Mouse (Mus musculus): ENCODE results near the gene Exosc7. TPM values are rescaled to one million over a fixed set of nuclear protein-coding genes. Genes with fewer than 3 reads are reported as not detected.
A peak's percentile ranks its signal among the peaks of the same experiment; 100 is the strongest.

Exosc7 gene
- total and polyA plus RNA-seq, 3 experiments: 162 to 196 TPM; not detected in 1

DNA sequence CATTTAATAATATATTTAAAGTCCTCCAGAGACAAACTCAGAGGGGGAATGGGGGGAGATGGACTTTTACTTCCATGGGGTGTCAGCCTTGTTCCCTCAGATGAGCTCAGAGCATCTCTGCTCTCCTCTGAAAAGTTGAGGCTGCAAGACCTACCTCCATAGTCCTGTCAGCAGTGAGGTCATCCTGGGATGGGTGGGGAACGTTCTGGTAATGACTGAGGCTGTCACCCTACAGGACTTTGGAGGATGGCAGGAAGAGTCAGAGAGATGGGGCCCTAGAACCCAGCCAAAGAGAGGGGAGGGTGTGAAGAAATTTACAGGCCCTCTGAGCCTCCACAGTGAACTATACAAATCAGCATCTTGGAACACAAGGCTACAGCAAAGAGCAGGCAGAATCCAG, 38.5 kb downstream of the Exosc7 start:
- Histone ChIP-seq H3K79me2 (ENCODE audit: control insufficient read depth, insufficient read depth, low read length, poor library complexity) (no peaks in the 10 kb centered on the region), H3K27ac (ENCODE audit: control insufficient read depth, low read depth, low read length) (peak overlapping the region; percentile 28; the same call in 1 of the 2 replicates), H3K9ac (ENCODE audit: control insufficient read depth, low read depth, low read length, poor library complexity, severe bottlenecking) (peak overlapping the region; percentile 38), H3K36me3 (ENCODE audit: control insufficient read depth in 1 of 2, insufficient read depth in 2 of 2, low read length in 2 of 2) (peaks cover 0 to 6% of the 10 kb centered on the region in 2 experiments; a peak in 2 of 4 replicates), H3K9me3 (replicated peaks; ENCODE audit: insufficient read depth, low read length) (no peaks in the 10 kb centered on the region), H3K27me3 (ENCODE audit: control insufficient read depth in 1 of 2, insufficient read depth in 2 of 2, low read length in 2 of 2) (no peaks in the 10 kb centered on the region), H3K4me3 (ENCODE audit: control insufficient read depth in 1 of 2, insufficient read depth in 1 of 2, low read depth in 2 of 2, low read length in 2 of 2) (no peak overlapping the region), H3K4me1 (ENCODE audit: control insufficient read depth in 1 of 2, insufficient read depth in 2 of 2, low read length in 2 of 2) (peaks cover 2 to 8% of the 10 kb centered on the region in 2 experiments; a peak in 2 of 4 replicates)
- DNase-seq (ENCODE audit: low read depth, low spot score): no peak
- TF ChIP-seq MAFK (IDR thresholded peaks at IDR 0.05; ENCODE audit: borderline replicate concordance, low read depth, low read length): no peak
- TF ChIP-seq MAX (IDR thresholded peaks at IDR 0.05; ENCODE audit: low read length): no peak
- TF ChIP-seq EP300 (IDR thresholded peaks at IDR 0.05; ENCODE audit: low read depth in 1 of 2, low read length in 2 of 2): no peak
- TF ChIP-seq NELFE (IDR thresholded peaks at IDR 0.05; ENCODE audit: low read depth, low read length): no peak
- TF ChIP-seq RAD21 (IDR thresholded peaks at IDR 0.05; ENCODE audit: low read depth, low read length): no peak
- TF ChIP-seq TCF12 (IDR thresholded peaks at IDR 0.05; ENCODE audit: low read depth, low read length): no peak
- TF ChIP-seq KAT2A (conservative IDR thresholded peaks at IDR 0.05; ENCODE audit: low read depth, low read length): no peak
- no peak for TF ChIP-seq MYC (IDR thresholded peaks at IDR 0.05; ENCODE audit: low read depth, low read length)
- TF ChIP-seq NRF1 (IDR thresholded peaks at IDR 0.05; ENCODE audit: insufficient read depth, low read depth, low read length, poor library complexity, severe bottlenecking): no peak
- no peak for TF ChIP-seq GABPA (IDR thresholded peaks at IDR 0.05; ENCODE audit: low read depth, low read length)
- no peak for TF ChIP-seq POLR2A (IDR thresholded peaks at IDR 0.05; ENCODE audit: control insufficient read depth in 1 of 2, insufficient read depth in 1 of 2, low read depth in 1 of 2, low read length in 2 of 2, poor library complexity in 1 of 2)
- TF ChIP-seq ZC3H11A (IDR thresholded peaks at IDR 0.05; ENCODE audit: low read depth, low read length): no peak
- TF ChIP-seq POLR2AphosphoS2 (IDR thresholded peaks at IDR 0.05; ENCODE audit: low read length): no peak
- no peak for TF ChIP-seq CHD2 (IDR thresholded peaks at IDR 0.05; ENCODE audit: low read length)
- TF ChIP-seq ZMIZ1 (IDR thresholded peaks at IDR 0.05; ENCODE audit: low read depth, low read length): no peak
- no peak for TF ChIP-seq TAL1 (IDR thresholded peaks at IDR 0.05; ENCODE audit: low read length)
- no peak for TF ChIP-seq ETS1 (IDR thresholded peaks at IDR 0.05; ENCODE audit: low read depth, low read length)
- TF ChIP-seq ZNF384 (IDR thresholded peaks at IDR 0.05; ENCODE audit: low read depth, low read length): no peak
- TF ChIP-seq ELF1 (IDR thresholded peaks at IDR 0.05; ENCODE audit: low read depth, low read length): no peak

GRCm38 (mm10) chr9:123152026-123152425, 39.0 kb downstream of the Exosc7 start:
- H3K4me1 ChIP-seq (ENCODE audit: control insufficient read depth in 1 of 2, insufficient read depth in 2 of 2, low read length in 2 of 2): peaks cover 2 to 8% of the 10 kb centered on the region in 2 experiments; a peak in 2 of 4 replicates
- H3K27ac ChIP-seq (ENCODE audit: control insufficient read depth, low read depth, low read length): peak overlapping the region; percentile 35
- H3K27me3 ChIP-seq (ENCODE audit: control insufficient read depth in 1 of 2, insufficient read depth in 2 of 2, low read length in 2 of 2): no peaks in the 10 kb centered on the region
- H3K79me2 ChIP-seq (ENCODE audit: control insufficient read depth, insufficient read depth, low read length, poor library complexity): no peaks in the 10 kb centered on the region
- H3K36me3 ChIP-seq (ENCODE audit: control insufficient read depth in 1 of 2, insufficient read depth in 2 of 2, low read length in 2 of 2): peaks cover 0 to 6% of the 10 kb centered on the region in 2 experiments; a peak in 2 of 4 replicates
- peak; percentile 50 for DNase-seq (ENCODE audit: low read depth, low spot score)
- H3K9me3 ChIP-seq (replicated peaks; ENCODE audit: insufficient read depth, low read length): no peaks in the 10 kb centered on the region
- peak overlapping the region; percentile 38 for H3K9ac ChIP-seq (ENCODE audit: control insufficient read depth, low read depth, low read length, poor library complexity, severe bottlenecking)
- H3K4me3 ChIP-seq (ENCODE audit: control insufficient read depth in 1 of 2, insufficient read depth in 1 of 2, low read depth in 2 of 2, low read length in 2 of 2): peak overlapping the region in 1 of 2 experiments; percentile 15; a peak in 1 of 4 replicates
- no peak for TF ChIP-seq KAT2A (conservative IDR thresholded peaks at IDR 0.05; ENCODE audit: low read depth, low read length)
- no peak for TF ChIP-seq MYB (IDR thresholded peaks at IDR 0.05; ENCODE audit: low read depth, low read length)
- TF ChIP-seq GABPA (IDR thresholded peaks at IDR 0.05; ENCODE audit: low read depth, low read length): no peak
- no peak for TF ChIP-seq JUND (IDR thresholded peaks at IDR 0.05; ENCODE audit: low read depth, low read length)
- TF ChIP-seq USF2 (IDR thresholded peaks at IDR 0.05; ENCODE audit: borderline replicate concordance in 1 of 2, insufficient read depth in 1 of 2, low read depth in 1 of 2, low read length in 2 of 2): no peak
- TF ChIP-seq USF1 (IDR thresholded peaks at IDR 0.05; ENCODE audit: low read depth, low read length): no peak
- peak; percentile 36; the same call in 1 of the 2 replicates for TF ChIP-seq SIN3A (IDR thresholded peaks at IDR 0.05; ENCODE audit: low read length)
- TF ChIP-seq RCOR1 (IDR thresholded peaks at IDR 0.05; ENCODE audit: low read depth, low read length): no peak
- no peak for TF ChIP-seq MXI1 (IDR thresholded peaks at IDR 0.05; ENCODE audit: low read depth, low read length)
- TF ChIP-seq TCF12 (IDR thresholded peaks at IDR 0.05; ENCODE audit: low read depth, low read length): no peak
- TF ChIP-seq POLR2A (IDR thresholded peaks at IDR 0.05; ENCODE audit: control insufficient read depth in 1 of 2, insufficient read depth in 1 of 2, low read depth in 1 of 2, low read length in 2 of 2, poor library complexity in 1 of 2): no peak
- TF ChIP-seq POLR2AphosphoS5 (IDR thresholded peaks at IDR 0.05; ENCODE audit: borderline replicate concordance, low read depth, low read length): no peak
- no peak for TF ChIP-seq ZMIZ1 (IDR thresholded peaks at IDR 0.05; ENCODE audit: low read depth, low read length)
- no peak for TF ChIP-seq ZKSCAN1 (IDR thresholded peaks at IDR 0.05; ENCODE audit: low read depth, low read length)
- no peak for TF ChIP-seq ZC3H11A (IDR thresholded peaks at IDR 0.05; ENCODE audit: low read depth, low read length)
- no peak for TF ChIP-seq MYC (IDR thresholded peaks at IDR 0.05; ENCODE audit: low read depth, low read length)
- no peak for TF ChIP-seq POLR2AphosphoS2 (IDR thresholded peaks at IDR 0.05; ENCODE audit: low read length)
- TF ChIP-seq ZNF384 (IDR thresholded peaks at IDR 0.05; ENCODE audit: low read depth, low read length): peak; percentile 85
- no peak for TF ChIP-seq ETS1 (IDR thresholded peaks at IDR 0.05; ENCODE audit: low read depth, low read length)
- TF ChIP-seq MAFK (IDR thresholded peaks at IDR 0.05; ENCODE audit: borderline replicate concordance, low read depth, low read length): no peak
- TF ChIP-seq GATA1 (IDR thresholded peaks at IDR 0.05; ENCODE audit: low read depth, low read length): 0 out of 2 replicates have a peak, but pooled peaks have one; percentile 5
- TF ChIP-seq CHD1 (IDR thresholded peaks at IDR 0.05; ENCODE audit: low read depth, low read length): no peak
